Mouse (Mus musculus) liver, postnatal 0 days (tissue): ENCODE measurements at regions not wholly inside any gene's neighbourhood (a gene's known extent, or its start where the extent isn't known, plus 50 kb on each side); places are given as distances from the start of the nearest gene placed in this dataset.

Experiments
- ATAC-seq: fragments of 200-750 bp; cut with Nextera tagmentation; 2 replicates; pipeline ENCODE4 v1.8.0; 2017; ENCODE audit warnings: mild to moderate bottlenecking, moderate library complexity
- DNase-seq: peaks from one replicate; pipeline ENCODE4 v3.0.0-alpha.2; 2016
- H3K27ac ChIP-seq: fragments of 300-500 bp; sonication (generic); 2 replicates; pipeline ENCODE4 v1.5.1; 2014; ENCODE audit warnings: antibody characterized with exemption, moderate library complexity, mild to moderate bottlenecking, low read depth
- H3K27me3 ChIP-seq: fragments of 300-500 bp; sonication (generic); 2 replicates; pipeline ENCODE4 v1.6.1; 2014; ENCODE audit warnings: low read length, control low read depth, mixed read lengths; ENCODE audit not compliant: insufficient read depth
- H3K36me3 ChIP-seq: fragments of 300-500 bp; sonication (generic); replicated peaks from 2 replicates; pipeline ENCODE4 v1.6.1; 2014; ENCODE audit warnings: mild to moderate bottlenecking, control low read depth, low read length, moderate library complexity, mixed read lengths; ENCODE audit not compliant: insufficient read depth
- H3K4me1 ChIP-seq: fragments of 300-500 bp; sonication (generic); 2 replicates; pipeline ENCODE4 v1.6.1; 2014; ENCODE audit warnings: antibody characterized with exemption, mild to moderate bottlenecking, control low read depth; ENCODE audit not compliant: insufficient read depth
- H3K4me2 ChIP-seq: fragments of 300-500 bp; sonication (generic); 2 replicates; pipeline ENCODE4 v1.6.1; 2014; ENCODE audit warnings: low read depth, mild to moderate bottlenecking, low read length, moderate library complexity, mixed read lengths
- H3K4me3 ChIP-seq: fragments of 300-500 bp; sonication (generic); 2 replicates; pipeline ENCODE4 v1.5.1; 2014; ENCODE audit warnings: low read depth, low read length
- H3K9ac ChIP-seq: fragments of 300-500 bp; sonication (generic); replicated peaks from 2 replicates; pipeline ENCODE4 v1.6.1; 2014; ENCODE audit warnings: mild to moderate bottlenecking, moderate library complexity
- H3K9me3 ChIP-seq: fragments of 300-500 bp; sonication (generic); 2 replicates; pipeline ENCODE4 v1.6.1; 2016; ENCODE audit warnings: mild to moderate bottlenecking, control low read depth, low read length, mixed read lengths
- CTCF ChIP-seq: sonication (generic); IDR thresholded peaks from 2 replicates; pipeline ENCODE4 v1.5.1; 2016; ENCODE audit warnings: antibody characterized with exemption, low read depth
- EP300 ChIP-seq: IDR thresholded peaks from 2 replicates; pipeline ENCODE4 v1.6.1; 2016; ENCODE audit warnings: antibody characterized with exemption, low read depth, mild to moderate bottlenecking
- WGBS: fragments of 180-500 bp; shearing (Covaris S2); extraction: QIAGEN DNeasy Blood & Tissue Kit; methylation state at CpG from one replicate; pipeline ENCODE4 v1.1.7; 2014; ENCODE audit not compliant: insufficient replicate concordance; 5-methylcytosine and 5-hydroxymethylcytosine counted together

DNA sequence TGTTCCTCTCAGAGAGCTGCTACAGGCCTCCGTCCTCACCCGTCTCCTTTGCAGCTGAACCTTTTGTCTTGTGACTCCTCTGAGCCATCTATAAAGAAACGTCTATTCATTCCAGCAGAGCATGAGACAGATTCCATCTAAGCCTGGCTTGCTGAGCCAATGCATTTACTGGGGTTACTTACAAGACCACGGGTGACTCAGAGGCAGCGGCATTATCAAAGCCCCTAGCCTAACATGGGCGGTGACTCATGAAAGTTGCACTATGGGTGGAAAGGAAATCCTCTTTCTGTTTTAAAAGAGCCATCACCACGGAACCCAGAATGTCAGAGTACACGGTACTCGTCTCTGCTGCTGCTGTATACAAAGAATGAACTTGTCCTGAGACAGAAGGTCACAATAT, 62.8 kb upstream of the Rbms3 start:
- TF ChIP-seq CTCF (no peak), EP300 (no peak)
- WGBS = 65% methylated on average over 9 of the region's 9 CpGs
- Histone ChIP-seq H3K27ac (no peak overlapping the region), H3K9me3 (0 out of 2 replicates have a peak, but pooled peaks cover 2% of the 10 kb centered on the region), H3K27me3 (no peaks in the 10 kb centered on the region), H3K4me3 (no peak overlapping the region), H3K36me3 (no peaks in the 10 kb centered on the region), H3K4me1 (no peaks in the 10 kb centered on the region), H3K9ac (no peak overlapping the region), H3K4me2 (no peak overlapping the region)
- DNase-seq (no peak), ATAC-seq (no peak)

GRCm38 (mm10) chr9:117689946-117690345, 60.2 kb upstream of the Rbms3 start:
- WGBS = 63% methylated on average over 4 of the region's 4 CpGs
- no peaks in the 10 kb centered on the region for H3K36me3 ChIP-seq
- no peak for TF ChIP-seq CTCF
- no peak for TF ChIP-seq EP300
- H3K27me3 ChIP-seq = no peaks in the 10 kb centered on the region
- no peak overlapping the region for H3K4me2 ChIP-seq
- no peak for DNase-seq
- H3K4me1 ChIP-seq = no peaks in the 10 kb centered on the region
- 0 out of 2 replicates have a peak, but pooled peaks cover 2% of the 10 kb centered on the region for H3K9me3 ChIP-seq
- no peak for ATAC-seq
- no peak overlapping the region for H3K27ac ChIP-seq
- H3K4me3 ChIP-seq = no peak overlapping the region
- no peak overlapping the region for H3K9ac ChIP-seq
